In the genomic region with DNA sequence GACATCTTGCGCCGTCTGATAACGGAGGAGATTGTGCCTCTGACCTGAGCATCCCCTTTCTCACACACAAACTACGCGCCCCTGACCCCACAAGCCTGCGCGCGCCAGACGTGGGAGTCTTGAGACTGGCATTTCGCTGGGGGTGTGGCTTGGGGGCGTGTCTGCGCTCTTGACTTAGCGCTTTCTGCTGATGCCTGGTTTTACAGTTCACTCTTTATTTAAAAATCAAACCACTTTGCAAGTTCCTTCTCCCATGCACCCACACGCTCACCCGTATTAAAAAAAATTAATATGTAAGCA, we compare ENCODE assay signal across 8 mouse cellular contexts. TPM values are rescaled to one million over a fixed set of nuclear protein-coding genes. Genes with fewer than 3 reads are reported as not detected.
A peak's percentile ranks its signal among the peaks of the same experiment; 100 is the strongest.
DNase-seq lines count a peak whose midpoint lies in the region; ATAC-seq and TF ChIP-seq lines count a peak whose summit lies in the region.
"Not testable (repeated sequence)": the region's sequence is repeated elsewhere in the genome, so short reads cannot be mapped to it uniquely, and the experiment has no call there.

No protein-coding gene starts in this region.

- H3K4me2 ChIP-seq in forebrain, embryonic 15.5 days (replicated peaks), result peak overlapping the region; percentile 47
- peak overlapping the region; percentile 54 for H3K4me2 ChIP-seq in kidney, postnatal 0 days (ENCODE audit: low read length)
- peak overlapping the region; percentile 52 for H3K4me2 ChIP-seq in liver, embryonic 15.5 days
- peak overlapping the region; percentile 47 for H3K4me2 ChIP-seq in midbrain, embryonic 16.5 days (ENCODE audit: low read length)
- H3K4me2 ChIP-seq in stomach, embryonic 15.5 days, result peak overlapping the region; percentile 66

- H3K4me1 ChIP-seq in forebrain, embryonic 15.5 days; hindbrain, embryonic 10.5 days (replicated peaks); kidney, postnatal 0 days (replicated peaks; ENCODE audit: insufficient read depth, low read length); liver, embryonic 15.5 days (replicated peaks); midbrain, embryonic 16.5 days (ENCODE audit: control insufficient read depth, insufficient read depth, low read length); stomach, embryonic 15.5 days: not testable (repeated sequence)

- not testable (repeated sequence) for H3K9me3 ChIP-seq in forebrain, embryonic 15.5 days; hindbrain, embryonic 10.5 days; kidney, postnatal 0 days (replicated peaks; ENCODE audit: low read length); liver, embryonic 15.5 days (replicated peaks); midbrain, embryonic 16.5 days (replicated peaks; ENCODE audit: control insufficient read depth, low read length, poor library complexity, severe bottlenecking); stomach, embryonic 15.5 days

- not testable (repeated sequence) for H3K27me3 ChIP-seq in forebrain, embryonic 15.5 days; hindbrain, embryonic 10.5 days (ENCODE audit: insufficient read depth, poor library complexity, severe bottlenecking); kidney, postnatal 0 days (ENCODE audit: insufficient read depth, low read length); liver, embryonic 15.5 days; midbrain, embryonic 16.5 days (ENCODE audit: control insufficient read depth, insufficient read depth, low read depth, low read length); stomach, embryonic 15.5 days (replicated peaks)

- H3K4me3 ChIP-seq in forebrain, embryonic 15.5 days, result peak overlapping the region; percentile 47
- peak overlapping the region; percentile 46 for H3K4me3 ChIP-seq in hindbrain, embryonic 10.5 days
- H3K4me3 ChIP-seq in kidney, postnatal 0 days (replicated peaks; ENCODE audit: low read depth, low read length), result peak overlapping the region; percentile 22; the same call in 1 of the 2 replicates
- peak overlapping the region; percentile 25; the same call in 1 of the 2 replicates for H3K4me3 ChIP-seq in liver, embryonic 15.5 days (replicated peaks)
- H3K4me3 ChIP-seq in midbrain, embryonic 16.5 days (ENCODE audit: low read depth, low read length), result peak overlapping the region; percentile 41
- H3K4me3 ChIP-seq in stomach, embryonic 15.5 days (replicated peaks), result peak overlapping the region; percentile 38

- TF ChIP-seq CTCF in kidney, postnatal 0 days (IDR thresholded peaks at IDR 0.05; ENCODE audit: low read depth), result not testable (repeated sequence)

- DNase-seq in ES-CJ7 (ENCODE audit: low read depth, low spot score), result peak; percentile 50
- peak; percentile 16 for DNase-seq in cerebellum, adult 9-11 months
- DNase-seq in hindbrain, embryonic 10.5 days (ENCODE audit: low spot score), result peak; percentile 62
- peak; percentile 36 for DNase-seq in kidney, postnatal 0 days (ENCODE audit: low spot score)

- peak overlapping the region; percentile 41 for H3K9ac ChIP-seq in forebrain, embryonic 15.5 days (replicated peaks)
- H3K9ac ChIP-seq in kidney, postnatal 0 days (ENCODE audit: low read depth, low read length); liver, embryonic 15.5 days; stomach, embryonic 15.5 days: not testable (repeated sequence)
- peak overlapping the region; percentile 34; the same call in 1 of the 2 replicates for H3K9ac ChIP-seq in midbrain, embryonic 16.5 days (ENCODE audit: low read depth, low read length)

- H3K36me3 ChIP-seq in forebrain, embryonic 15.5 days; hindbrain, embryonic 10.5 days; kidney, postnatal 0 days (ENCODE audit: insufficient read depth, low read length); liver, embryonic 15.5 days (replicated peaks); midbrain, embryonic 16.5 days (ENCODE audit: control insufficient read depth, insufficient read depth, low read length); stomach, embryonic 15.5 days: not testable (repeated sequence)

- WGBS in forebrain, embryonic 15.5 days, result 0% methylated on average over 15 of the region's 15 CpGs
- under 1% methylated on average over 15 of the region's 15 CpGs for WGBS in hindbrain, embryonic 10.5 days
- under 1% methylated on average over 12 of the region's 15 CpGs for WGBS in kidney, postnatal 0 days
- WGBS in liver, embryonic 15.5 days (ENCODE audit: insufficient replicate concordance), result under 1% methylated on average over 15 of the region's 15 CpGs
- WGBS in midbrain, embryonic 16.5 days, result 0% methylated on average over 12 of the region's 15 CpGs
- 0% methylated on average over 15 of the region's 15 CpGs for WGBS in stomach, embryonic 15.5 days

- ATAC-seq in forebrain, embryonic 15.5 days (replicated peaks), result peak; percentile 79; the same call in 1 of the 2 replicates
- peak; percentile 71 for ATAC-seq in kidney, postnatal 0 days (replicated peaks; ENCODE audit: low FRiP score, low read depth)
- ATAC-seq in liver, embryonic 15.5 days (ENCODE audit: insufficient read depth), result peak; percentile 29
- ATAC-seq in midbrain, embryonic 16.5 days, result peak; percentile 80; the same call in 1 of the 2 replicates
- peak; percentile 32 for ATAC-seq in stomach, embryonic 15.5 days (ENCODE audit: insufficient read depth, low FRiP score, low read depth)

- peak overlapping the region; percentile 83; the same call in 1 of the 2 replicates for H3K27ac ChIP-seq in forebrain, embryonic 15.5 days (replicated peaks)
- not testable (repeated sequence) for H3K27ac ChIP-seq in hindbrain, embryonic 10.5 days; kidney, postnatal 0 days; liver, embryonic 15.5 days (replicated peaks); midbrain, embryonic 16.5 days (ENCODE audit: low read length); stomach, embryonic 15.5 days

RNA-seq across cellular contexts. Expression of gene Gpr137b, which starts 0.2 kb away (rescaled TPM):
- 21.8 and 22.3 TPM in 2 replicates for polyA plus RNA-seq in forebrain, embryonic 15.5 days (2015; fragmentation: Nextera tagmentation; extraction: Ambion mirVana)
- polyA plus RNA-seq in hindbrain, embryonic 10.5 days (2016; fragmentation: Nextera tagmentation; extraction: Ambion mirVana), result 29.3 and 29.5 TPM in 2 replicates
- 20.6 and 24.7 TPM in 2 replicates for polyA plus RNA-seq in kidney, postnatal 0 days (2015; fragmentation: Nextera tagmentation; extraction: Ambion mirVana)
- 2.9 TPM in 2 replicates for polyA plus RNA-seq in liver, embryonic 15.5 days (2015; fragmentation: Nextera tagmentation; extraction: Ambion mirVana)
- 23.4 and 28.5 TPM in 2 replicates for polyA plus RNA-seq in midbrain, embryonic 16.5 days (2015; fragmentation: Nextera tagmentation; extraction: Ambion mirVana)
- polyA plus RNA-seq in stomach, embryonic 15.5 days (2015; fragmentation: Nextera tagmentation; extraction: Ambion mirVana), result 7.8 and 8.1 TPM in 2 replicates

RNA-seq across cellular contexts. Expression of gene Nid1, which starts 43.3 kb away (rescaled TPM):
- 16.7 and 22.1 TPM in 2 replicates for polyA plus RNA-seq in forebrain, embryonic 15.5 days (2015; fragmentation: Nextera tagmentation; extraction: Ambion mirVana)
- 43.9 and 49.3 TPM in 2 replicates for polyA plus RNA-seq in hindbrain, embryonic 10.5 days (2016; fragmentation: Nextera tagmentation; extraction: Ambion mirVana)
- polyA plus RNA-seq in kidney, postnatal 0 days (2015; fragmentation: Nextera tagmentation; extraction: Ambion mirVana), result 90.1 and 93.8 TPM in 2 replicates
- polyA plus RNA-seq in liver, embryonic 15.5 days (2015; fragmentation: Nextera tagmentation; extraction: Ambion mirVana), result 26.3 and 33.4 TPM in 2 replicates
- polyA plus RNA-seq in midbrain, embryonic 16.5 days (2015; fragmentation: Nextera tagmentation; extraction: Ambion mirVana), result 35.7 and 37.8 TPM in 2 replicates
- polyA plus RNA-seq in stomach, embryonic 15.5 days (2015; fragmentation: Nextera tagmentation; extraction: Ambion mirVana), result 74.2 and 83.5 TPM in 2 replicates

Comparison
In these comparisons a context has a peak if more than half of its experiments do, and no peak if none do; other contexts are left out.
1. ATAC-seq: peak in every context shown above with its lines; median percentile 80 in midbrain, embryonic 16.5 days; 79 in forebrain, embryonic 15.5 days; 71 in kidney, postnatal 0 days; 32 in stomach, embryonic 15.5 days; 29 in liver, embryonic 15.5 days.